Mouse (Mus musculus) myocyte (in vitro differentiated cells): ENCODE results near the gene Mdc1. TPM values are rescaled to one million over a fixed set of nuclear protein-coding genes. Genes with fewer than 3 reads are reported as not detected.

Experiments
- H3K27me3 ChIP-seq: one replicate; pipeline ENCODE4 v1.6.1; 2011; ENCODE audit not compliant: control insufficient read depth, insufficient read depth, insufficient read length
- H3K36me3 ChIP-seq: one replicate; pipeline ENCODE4 v1.6.1; 2011; ENCODE audit not compliant: control insufficient read depth, insufficient read depth
- H3K4me2 ChIP-seq: one replicate; pipeline ENCODE4 v1.6.1; 2011; ENCODE audit warnings: low read depth, control low read depth
- H3K4me3 ChIP-seq: one replicate; pipeline ENCODE4 v1.5.1; 2011; ENCODE audit warnings: mild to moderate bottlenecking, control low read depth, moderate library complexity
- H3K79me2 ChIP-seq: one replicate; pipeline ENCODE4 v1.6.1; 2011; ENCODE audit not compliant: control insufficient read depth, insufficient read depth
- H3ac ChIP-seq: one replicate; pipeline ENCODE4 v1.6.1; 2011; ENCODE audit not compliant: control insufficient read depth, insufficient read length
- CEBPB ChIP-seq: IDR thresholded peaks from 2 replicates; pipeline ENCODE4 v1.6.1; 2011; ENCODE audit warnings: mild to moderate bottlenecking, moderate library complexity; ENCODE audit not compliant: poor library complexity, insufficient read depth, severe bottlenecking
- E2F4 ChIP-seq: IDR thresholded peaks from one replicate; pipeline ENCODE4 v1.6.1; 2011; ENCODE audit warnings: mild to moderate bottlenecking, control low read depth, moderate library complexity; ENCODE audit not compliant: insufficient read depth
- MAX ChIP-seq: IDR thresholded peaks from one replicate; pipeline ENCODE4 v1.6.1; 2011; ENCODE audit warnings: low read depth, mild to moderate bottlenecking, control low read depth
- MYOD1 ChIP-seq, 3 experiments: IDR thresholded peaks; one replicate each; pipeline ENCODE4 v1.6.1; 2011; ENCODE audit warnings: control low read depth in 2 of 3, low read depth in 2 of 3, mild to moderate bottlenecking in 2 of 3, moderate library complexity in 1 of 3; ENCODE audit not compliant: insufficient read length in 2 of 3, control insufficient read depth in 1 of 3
- MYOG ChIP-seq, 3 experiments: IDR thresholded peaks; one replicate each; pipeline ENCODE4 v1.6.1; 2011; ENCODE audit warnings: control low read depth in 2 of 3, low read depth in 2 of 3, mild to moderate bottlenecking in 2 of 3; ENCODE audit not compliant: insufficient read length in 2 of 3, control insufficient read depth in 1 of 3, insufficient read depth in 1 of 3
- POLR2A ChIP-seq: IDR thresholded peaks from one replicate; pipeline ENCODE4 v1.6.1; 2011; ENCODE audit warnings: low read depth, mild to moderate bottlenecking, control low read depth, moderate library complexity; ENCODE audit not compliant: insufficient read length
- POLR2AphosphoS2 ChIP-seq: IDR thresholded peaks from one replicate; pipeline ENCODE4 v1.6.1; 2011; ENCODE audit warnings: low read depth, control low read depth; ENCODE audit not compliant: insufficient read length
- REST ChIP-seq: IDR thresholded peaks from one replicate; pipeline ENCODE4 v1.6.1; 2011; ENCODE audit warnings: mild to moderate bottlenecking, control low read depth, moderate library complexity; ENCODE audit not compliant: insufficient read depth, insufficient read length
- SRF ChIP-seq: IDR thresholded peaks from one replicate; pipeline ENCODE4 v1.6.1; 2011; ENCODE audit warnings: low read depth; ENCODE audit not compliant: control insufficient read depth, insufficient read length
- TCF12 ChIP-seq: IDR thresholded peaks from one replicate; pipeline ENCODE4 v1.6.1; 2011; ENCODE audit warnings: mild to moderate bottlenecking, control low read depth; ENCODE audit not compliant: poor library complexity, insufficient read depth, severe bottlenecking
- TCF3 ChIP-seq: IDR thresholded peaks from one replicate; pipeline ENCODE4 v1.6.1; 2011; ENCODE audit warnings: low read depth, control low read depth; ENCODE audit not compliant: insufficient read length
- USF1 ChIP-seq: IDR thresholded peaks from one replicate; pipeline ENCODE4 v1.6.1; 2011; ENCODE audit warnings: low read depth, mild to moderate bottlenecking, control low read depth, moderate library complexity
- polyA plus RNA-seq: library from polyadenylated mRNA; unstranded; fragments of >200 nt; fragmentation: generic; extraction: Trizol; gene quantifications from one replicate; pipeline ENCODE4 v1.2.1, GENCODE M21; 2012; ENCODE audit warnings: missing spikeins

The Mdc1 gene
- polyA plus RNA-seq, 1 experiment = 7.0 TPM

DNA sequence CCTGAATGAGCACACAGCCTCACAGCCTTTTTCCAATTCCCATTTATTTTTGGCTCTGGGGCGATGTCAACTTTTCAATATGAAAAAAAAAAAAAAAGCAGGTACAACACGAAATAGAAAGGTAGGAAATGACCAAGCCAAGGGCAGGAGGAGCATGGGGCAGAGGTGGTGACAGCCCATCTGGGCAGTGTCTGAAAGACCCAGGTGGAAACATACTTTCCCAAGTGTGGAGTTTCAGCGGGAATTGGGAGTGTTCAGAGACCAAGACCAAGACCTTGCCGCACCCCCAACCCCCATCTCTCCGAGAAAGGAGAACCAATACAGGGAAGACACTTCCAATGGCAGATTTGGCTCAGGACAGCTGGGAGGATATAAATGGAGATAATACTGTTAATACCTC, 7.4 kb upstream of the Mdc1 start:
- TF ChIP-seq E2F4 (no peak), MYOD1 (IDR thresholded peaks at IDR 0.05; ENCODE audit: control insufficient read depth in 1 of 3, insufficient read length in 2 of 3, low read depth in 2 of 3) (no peak), TCF3 (no peak), MYOG (IDR thresholded peaks at IDR 0.05; ENCODE audit: control insufficient read depth in 1 of 3, insufficient read depth in 1 of 3, insufficient read length in 2 of 3, low read depth in 2 of 3) (no peak), POLR2A (no peak), POLR2AphosphoS2 (peak; percentile 78), TCF12 (no peak)
- no peaks in the 10 kb centered on the region for H3K27me3 ChIP-seq
- peak overlapping the region; percentile 92 for H3K4me2 ChIP-seq
- H3K79me2 ChIP-seq = peaks cover 44% of the 10 kb centered on the region
- no peak overlapping the region for H3ac ChIP-seq
- H3K4me3 ChIP-seq = no peak overlapping the region
- H3K36me3 ChIP-seq = peaks cover 34% of the 10 kb centered on the region

- Histone ChIP-seq H3K27me3 (no peaks in the 10 kb centered on the region), H3K4me3 (peak overlapping the region; percentile 96), H3K4me2 (peak overlapping the region; percentile 92), H3K79me2 (peaks cover 44% of the 10 kb centered on the region), H3K36me3 (peaks cover 34% of the 10 kb centered on the region), H3ac (peak overlapping the region; percentile 4)
- no peak for TF ChIP-seq REST
- TF ChIP-seq MYOG (IDR thresholded peaks at IDR 0.05; ENCODE audit: control insufficient read depth in 1 of 3, insufficient read depth in 1 of 3, insufficient read length in 2 of 3, low read depth in 2 of 3) = peak in 1 of 3 experiments; percentile 47
- TF ChIP-seq USF1 = no peak
- TF ChIP-seq SRF = no peak
- TF ChIP-seq MAX = no peak
- TF ChIP-seq TCF3 = no peak
- no peak for TF ChIP-seq TCF12
- peak; percentile 19 for TF ChIP-seq POLR2A
- TF ChIP-seq CEBPB = no peak
- TF ChIP-seq MYOD1 (IDR thresholded peaks at IDR 0.05; ENCODE audit: control insufficient read depth in 1 of 3, insufficient read length in 2 of 3, low read depth in 2 of 3) = peak in 1 of 3 experiments; percentile 25
- TF ChIP-seq E2F4 = no peak
- peak; percentile 29 for TF ChIP-seq POLR2AphosphoS2
Observed at GRCm38 (mm10) chr17:35834696-35835422, 6.5 kb upstream of the Mdc1 start.

GRCm38 (mm10) chr17:35835424-35836140, 5.7 kb upstream of the Mdc1 start:
- peak overlapping the region; percentile 4 for H3ac ChIP-seq
- H3K79me2 ChIP-seq = peaks cover 45% of the 10 kb centered on the region
- H3K4me3 ChIP-seq = peak overlapping the region; percentile 96
- peaks cover 34% of the 10 kb centered on the region for H3K36me3 ChIP-seq
- H3K4me2 ChIP-seq = peak overlapping the region; percentile 92
- no peak for TF ChIP-seq TCF12
- TF ChIP-seq CEBPB = no peak
- peak; percentile 90 for TF ChIP-seq POLR2AphosphoS2
- no peak for TF ChIP-seq USF1
- peak; percentile 33 for TF ChIP-seq POLR2A
- TF ChIP-seq TCF3 = no peak
- no peaks in the 10 kb centered on the region for H3K27me3 ChIP-seq

- Histone ChIP-seq H3K79me2 (peaks cover 47% of the 10 kb centered on the region), H3ac (peak overlapping the region; percentile 32), H3K36me3 (peaks cover 31% of the 10 kb centered on the region), H3K4me2 (peak overlapping the region; percentile 92), H3K4me3 (peak overlapping the region; percentile 96), H3K27me3 (no peaks in the 10 kb centered on the region)
- TF ChIP-seq E2F4 = no peak
- peak; percentile 27 for TF ChIP-seq POLR2A
Observed at GRCm38 (mm10) chr17:35836178-35836965, 4.9 kb upstream of the Mdc1 start.

- peaks cover 30% of the 10 kb centered on the region for H3K36me3 ChIP-seq
- peak overlapping the region; percentile 32 for H3ac ChIP-seq
- H3K4me3 ChIP-seq = peak overlapping the region; percentile 96
- TF ChIP-seq E2F4 (peak; percentile 33), CEBPB (no peak), TCF12 (no peak), MYOG (IDR thresholded peaks at IDR 0.05; ENCODE audit: control insufficient read depth in 1 of 3, insufficient read depth in 1 of 3, insufficient read length in 2 of 3, low read depth in 2 of 3) (peak in 1 of 3 experiments; percentile 20), SRF (no peak), POLR2AphosphoS2 (peak; percentile 89), MYOD1 (IDR thresholded peaks at IDR 0.05; ENCODE audit: control insufficient read depth in 1 of 3, insufficient read length in 2 of 3, low read depth in 2 of 3) (peak in 1 of 3 experiments; percentile 40), TCF3 (no peak), USF1 (peak; percentile 85), POLR2A (peak; percentile 41)
- peak overlapping the region; percentile 92 for H3K4me2 ChIP-seq
- no peaks in the 10 kb centered on the region for H3K27me3 ChIP-seq
- H3K79me2 ChIP-seq = peaks cover 50% of the 10 kb centered on the region
Observed at GRCm38 (mm10) chr17:35836991-35837422, 4.3 kb upstream of the Mdc1 start.
